Mouse (Mus musculus) erythroblast, embryonic 14.5 days (primary cell): ENCODE data around the gene Kcnh3.

Source experiments
- GATA1 ChIP-seq: IDR thresholded peaks from 2 replicates; pipeline ENCODE4 v1.6.1; 2012; ENCODE audit warnings: low read length, inconsistent platforms, mixed read lengths
- TAL1 ChIP-seq: IDR thresholded peaks from 3 replicates; pipeline ENCODE4 v1.6.1; 2012; ENCODE audit warnings: low read length, inconsistent platforms, mixed read lengths

DNA sequence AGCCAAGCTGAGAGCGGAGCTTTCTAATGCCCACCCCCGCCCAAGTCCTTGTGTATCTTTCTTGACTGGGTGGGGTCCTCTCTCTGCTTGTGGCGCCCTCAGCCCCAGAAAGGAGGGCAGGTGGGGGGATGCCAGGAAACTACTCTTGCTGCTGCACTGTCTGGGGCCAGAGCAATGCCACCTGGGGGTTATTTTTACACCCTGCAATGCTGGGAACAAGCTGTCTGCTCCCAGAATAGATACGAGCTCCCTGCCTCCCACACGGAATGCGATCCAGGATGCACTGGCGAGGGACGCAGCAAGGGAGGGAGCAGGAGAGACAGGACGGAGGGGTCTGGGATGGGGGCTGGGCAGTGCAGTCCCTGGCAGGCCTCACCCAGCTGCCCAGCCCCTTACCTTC lies 24.3 kb downstream of the Kcnh3 start:
- TF ChIP-seq TAL1 (no peak), GATA1 (no peak)
